Mouse (Mus musculus): Measurements from ENCODE around the gene Pdlim1.

DNA sequence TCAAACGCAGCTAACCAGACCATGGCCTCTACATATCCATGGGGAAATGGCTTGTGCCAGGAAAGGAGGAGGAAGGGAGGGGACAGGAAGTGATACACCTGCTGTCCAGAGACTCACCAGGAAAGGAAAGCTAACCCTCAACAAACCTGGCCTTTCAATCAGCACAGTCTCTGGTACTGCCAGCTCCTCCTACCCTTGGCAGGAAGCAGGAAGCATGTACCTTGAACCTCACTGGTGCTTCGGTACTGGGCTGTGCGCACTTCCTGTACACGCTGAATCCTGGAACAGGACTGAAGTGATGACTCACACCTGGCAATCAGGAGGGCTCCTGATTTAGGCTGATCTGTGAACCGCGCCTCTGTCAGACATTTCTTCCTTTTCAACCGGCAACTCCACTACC lies 35.9 kb upstream of the Pdlim1 start:
- TF ChIP-seq CTCF (IDR thresholded peaks at IDR 0.05; ENCODE audit: borderline replicate concordance, insufficient read depth, low read length) (no peak), POLR2A (IDR thresholded peaks at IDR 0.05; ENCODE audit: low read depth, low read length) (no peak)
